Mouse (Mus musculus): ENCODE results near the gene Foxl2.

GRCm38 (mm10) chr9:98979431-98980416 lies 24.6 kb downstream of the Foxl2 start:
- TF ChIP-seq CTCF (IDR thresholded peaks at IDR 0.05; ENCODE audit: insufficient read depth, low read length), result peak; percentile 93
- TF ChIP-seq POLR2A (IDR thresholded peaks at IDR 0.05; ENCODE audit: borderline replicate concordance, extremely low read depth, low read depth, low read length), result no peak
